Mouse (Mus musculus) limb, embryonic 11.5 days (tissue): Measurements from ENCODE around the gene Gm7137. TPM values are rescaled to one million over a fixed set of nuclear protein-coding genes. Genes with fewer than 3 reads are reported as not detected.
"Not testable (repeated sequence)": the region's sequence is repeated elsewhere in the genome, so short reads cannot be mapped to it uniquely, and the experiment has no call there.

Experiments used
- ATAC-seq: fragments of 200-750 bp; cut with Nextera tagmentation; 2 replicates; pipeline ENCODE4 v1.8.0; 2017; ENCODE audit warnings: low read depth; ENCODE audit not compliant: insufficient number of reproducible peaks, low FRiP score, low TSS enrichment
- DNase-seq: peaks from one replicate; pipeline ENCODE4 v3.0.0-alpha.2; 2015; ENCODE audit warnings: low spot score
- H3K27ac ChIP-seq: fragments of 300-500 bp; sonication (generic); replicated peaks from 2 replicates; pipeline ENCODE4 v1.5.1; 2014; ENCODE audit warnings: low read depth, mild to moderate bottlenecking, low read length
- H3K27me3 ChIP-seq: fragments of 300-500 bp; sonication (generic); 2 replicates; pipeline ENCODE4 v1.6.1; 2014; ENCODE audit warnings: mild to moderate bottlenecking, low read length, mixed read lengths; ENCODE audit not compliant: control insufficient read depth, insufficient read depth
- H3K36me3 ChIP-seq: fragments of 300-500 bp; sonication (generic); 2 replicates; pipeline ENCODE4 v1.6.1; 2014; ENCODE audit warnings: mild to moderate bottlenecking, low read length, moderate library complexity, mixed read lengths; ENCODE audit not compliant: control insufficient read depth, insufficient read depth
- H3K4me1 ChIP-seq: fragments of 300-500 bp; sonication (generic); 2 replicates; pipeline ENCODE4 v1.6.1; 2014; ENCODE audit warnings: low read length, mixed read lengths; ENCODE audit not compliant: control insufficient read depth, insufficient read depth
- H3K4me2 ChIP-seq: fragments of 300-500 bp; sonication (generic); 2 replicates; pipeline ENCODE4 v1.6.1; 2014; ENCODE audit warnings: low read depth, mild to moderate bottlenecking, moderate library complexity; ENCODE audit not compliant: severe bottlenecking
- H3K4me3 ChIP-seq: fragments of 300-500 bp; sonication (generic); 2 replicates; pipeline ENCODE4 v1.5.1; 2014; ENCODE audit warnings: low read depth, low read length
- H3K9ac ChIP-seq: fragments of 300-500 bp; sonication (generic); 2 replicates; pipeline ENCODE4 v1.6.1; 2014; ENCODE audit warnings: mild to moderate bottlenecking, low read length
- H3K9me3 ChIP-seq: fragments of 300-500 bp; sonication (generic); 2 replicates; pipeline ENCODE4 v1.6.1; 2016; ENCODE audit warnings: low read length; ENCODE audit not compliant: control insufficient read depth
- WGBS: fragments of 180-500 bp; shearing (Covaris S2); extraction: QIAGEN DNeasy Blood & Tissue Kit; methylation state at CpG from one replicate; pipeline ENCODE4 v1.1.7; 2014; 5-methylcytosine and 5-hydroxymethylcytosine counted together
- polyA plus RNA-seq: library from polyadenylated mRNA; unstranded; fragments of >200 nt; fragmentation: Nextera tagmentation; extraction: Ambion mirVana; gene quantifications from 2 replicates; pipeline ENCODE4 v1.2.1, GENCODE M21; 2014

Gm7137 gene
- polyA plus RNA-seq, 1 experiment from 2014 or later = not detected

- Histone ChIP-seq H3K27me3 (no peaks in the 10 kb centered on the region), H3K4me2 (no peak within 1 kb of the TSS), H3K9me3 (no peaks in the 10 kb centered on the region), H3K4me1 (no peaks in the 10 kb centered on the region), H3K9ac (no peak within 1 kb of the TSS), H3K4me3 (no peak within 1 kb of the TSS), H3K27ac (no peak within 1 kb of the TSS), H3K36me3 (no peaks in the 10 kb centered on the region)
- ATAC-seq (no peak; the same call in 1 of the 2 replicates), DNase-seq (no peak)
- 55% methylated on average over 8 of the region's 8 CpGs for WGBS
Observed at GRCm38 (mm10) chr10:77798921-77799508, 11.0 kb upstream of the Gm7137 start, which contains the start of gene Gm19668. Gm19668 (minus strand) TSS chr10:77799133.

- H3K27ac ChIP-seq, H3K27me3 ChIP-seq, H3K9me3 ChIP-seq, H3K36me3 ChIP-seq, DNase-seq, H3K4me3 ChIP-seq, H3K9ac ChIP-seq, H3K4me2 ChIP-seq, H3K4me1 ChIP-seq, ATAC-seq: not testable (repeated sequence)
- 24% methylated on average over 3 of the region's 3 CpGs for WGBS
Observed at GRCm38 (mm10) chr10:77798164-77798920, 10.3 kb upstream of the Gm7137 start.

DNA sequence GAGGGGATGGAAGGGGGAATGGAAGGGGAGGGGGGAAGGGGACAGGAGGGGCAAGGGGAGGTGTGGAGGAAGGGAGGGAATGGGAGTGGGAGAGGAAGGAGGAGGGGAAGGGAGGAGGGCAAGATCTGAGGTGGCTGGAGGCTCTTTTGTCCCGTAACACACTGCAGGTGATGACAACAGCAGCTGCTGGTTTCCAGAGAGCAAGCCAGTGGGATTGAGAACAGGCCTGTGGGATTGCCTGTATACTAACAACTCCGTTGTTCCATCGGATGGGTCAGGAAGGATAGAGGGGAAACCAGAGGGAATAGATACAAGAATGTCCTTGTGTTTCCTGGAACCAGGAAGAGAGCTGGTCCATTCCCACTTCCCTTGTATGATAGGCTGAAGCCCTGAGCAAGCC is 9.7 kb upstream of the Gm7137 start:
- ATAC-seq (no peak), DNase-seq (no peak)
- Histone ChIP-seq H3K27ac (no peak overlapping the region), H3K4me1 (no peaks in the 10 kb centered on the region), H3K4me2 (no peak overlapping the region), H3K36me3 (no peaks in the 10 kb centered on the region), H3K9me3 (no peaks in the 10 kb centered on the region), H3K4me3 (no peak overlapping the region), H3K27me3 (no peaks in the 10 kb centered on the region), H3K9ac (no peak overlapping the region)
- WGBS = 13% methylated on average over 3 of the region's 3 CpGs

- Histone ChIP-seq H3K4me2 (no peak within 1 kb of the TSS), H3K9ac (no peak within 1 kb of the TSS), H3K27ac (no peak within 1 kb of the TSS), H3K27me3 (no peaks in the 10 kb centered on the region), H3K4me3 (no peak within 1 kb of the TSS), H3K4me1 (no peaks in the 10 kb centered on the region), H3K9me3 (no peaks in the 10 kb centered on the region), H3K36me3 (no peaks in the 10 kb centered on the region)
- 60% methylated on average over 2 of the region's 2 CpGs for whole genome bisulfite sequencing
- DNase-seq = no peak
- no peak for ATAC-seq
Observed at GRCm38 (mm10) chr10:77794976-77795375, 7.0 kb upstream of the Gm7137 start, which contains the start of gene Gm9639. Gm9639 (minus strand) TSS chr10:77795076.

DNA sequence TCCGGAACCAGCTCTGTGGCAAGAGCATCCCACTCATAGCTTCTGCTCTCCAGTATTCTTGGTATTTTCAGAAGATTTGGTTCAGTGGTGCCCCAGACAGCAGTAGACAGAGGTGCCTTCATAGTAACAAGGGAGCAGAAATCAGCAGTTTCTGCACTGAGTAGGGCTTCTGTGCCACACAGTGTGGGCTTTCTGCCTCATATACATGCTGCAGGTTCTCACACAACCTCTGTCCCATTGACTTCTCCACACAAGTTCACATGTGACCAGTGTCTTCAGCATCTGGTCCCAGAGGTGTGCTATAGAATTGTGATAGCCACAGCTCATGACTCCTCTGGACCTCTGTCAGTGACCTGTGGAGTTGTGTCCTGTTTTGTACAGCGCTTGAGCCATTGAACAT is 621 bp upstream of the Gm7137 start:
- WGBS = 69% methylated on average over 2 of the region's 2 CpGs
- no peak overlapping the region for H3K4me2 ChIP-seq
- H3K4me1 ChIP-seq = no peaks in the 10 kb centered on the region
- H3K36me3 ChIP-seq = no peaks in the 10 kb centered on the region
- no peaks in the 10 kb centered on the region for H3K27me3 ChIP-seq
- DNase-seq (no peak), ATAC-seq (no peak)
- H3K4me3 ChIP-seq = no peak overlapping the region
- H3K27ac ChIP-seq = no peak overlapping the region
- no peaks in the 10 kb centered on the region for H3K9me3 ChIP-seq
- no peak overlapping the region for H3K9ac ChIP-seq

DNA sequence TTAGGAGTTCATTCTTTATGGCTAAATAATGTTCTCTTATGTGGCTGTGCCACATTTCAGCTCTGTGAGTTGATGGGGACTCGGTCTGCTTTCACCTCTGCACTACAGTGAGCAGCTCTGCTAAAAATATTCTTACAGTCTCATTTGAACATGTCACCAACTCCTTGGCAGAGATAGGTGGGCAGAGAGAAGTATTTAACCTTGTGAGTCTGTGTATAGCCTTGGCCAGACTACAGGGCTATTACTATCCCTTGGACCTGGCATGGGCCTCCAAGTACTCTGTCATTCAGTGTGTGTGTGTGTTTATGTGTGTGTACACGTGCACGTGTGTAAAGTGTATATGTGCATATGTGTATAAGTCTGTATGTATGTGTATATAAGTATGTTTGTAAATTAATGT is 4.6 kb downstream of the Gm7137 start:
- not testable (repeated sequence) for H3K4me2 ChIP-seq
- 100% methylated on average over 1 of the region's 3 CpGs for WGBS

GRCm38 (mm10) chr10:77782442-77782841 is 5.6 kb downstream of the Gm7137 start, which contains the start of gene Gm3250:
Gm3250 (minus strand) TSS chr10:77782542.
- DNase-seq, H3K4me3 ChIP-seq, H3K27ac ChIP-seq, H3K27me3 ChIP-seq, H3K4me1 ChIP-seq, ATAC-seq, H3K9ac ChIP-seq, H3K36me3 ChIP-seq, H3K9me3 ChIP-seq, H3K4me2 ChIP-seq: not testable (repeated sequence)
- 67% methylated on average over 1 of the region's 1 CpGs for WGBS

More for the DNA sequence above, 4.6 kb downstream of the Gm7137 start:
- H3K9me3 ChIP-seq, DNase-seq, H3K27ac ChIP-seq, ATAC-seq, H3K27me3 ChIP-seq, H3K4me1 ChIP-seq, H3K4me3 ChIP-seq, H3K36me3 ChIP-seq, H3K9ac ChIP-seq: not testable (repeated sequence)

DNA sequence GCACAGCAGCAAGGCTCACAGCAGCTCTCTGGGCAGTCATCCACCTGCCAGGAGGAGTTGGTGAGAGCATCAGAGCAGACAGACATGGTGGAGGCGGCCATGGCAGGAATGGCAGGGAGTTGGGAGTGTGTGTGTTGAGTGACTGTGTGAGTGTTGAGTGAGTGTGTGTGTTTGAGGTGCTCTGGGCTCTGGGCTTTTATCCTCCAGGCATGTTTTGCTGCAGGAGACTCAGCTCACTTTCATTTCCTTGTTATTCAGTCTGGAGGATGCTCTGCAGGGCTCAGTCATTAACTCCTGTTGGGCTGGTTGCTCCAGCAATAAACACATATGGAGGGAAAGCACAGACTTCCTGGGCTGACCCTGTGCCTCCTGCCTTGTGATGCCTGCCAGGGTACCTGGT is 11.2 kb downstream of the Gm7137 start, which contains the start of gene Gm7138:
TSS of gene Gm7138 (minus strand) at position 101 of the 400 bp plus-strand sequence.
- H3K36me3 ChIP-seq, DNase-seq, H3K27ac ChIP-seq, H3K4me3 ChIP-seq, H3K9me3 ChIP-seq, H3K4me2 ChIP-seq, ATAC-seq, H3K27me3 ChIP-seq, H3K4me1 ChIP-seq, H3K9ac ChIP-seq: not testable (repeated sequence)
- 53% methylated on average over 1 of the region's 1 CpGs for WGBS
